Mouse (Mus musculus) heart, postnatal 0 days (tissue): ENCODE data around the gene Khdrbs1.

Experiments
- CTCF ChIP-seq: IDR thresholded peaks from 2 replicates; pipeline ENCODE4 v1.5.1; 2016; ENCODE audit warnings: antibody characterized with exemption, control low read depth, low read depth
- EP300 ChIP-seq: IDR thresholded peaks from 2 replicates; pipeline ENCODE4 v1.6.1; 2016; ENCODE audit warnings: antibody characterized with exemption, low read depth

- no peak for TF ChIP-seq EP300
- TF ChIP-seq CTCF, result no peak
Observed at GRCm38 (mm10) chr4:129739111-129739645, 2.9 kb downstream of the Khdrbs1 start.
